Mouse (Mus musculus): ENCODE results near the gene C130050O18Rik.
"Not testable (repeated sequence)": the region's sequence is repeated elsewhere in the genome, so short reads cannot be mapped to it uniquely, and the experiment has no call there.

C130050O18Rik gene

GRCm38 (mm10) chr5:139379771-139380384, 25.2 kb upstream of the C130050O18Rik start:
- no peak for DNase-seq (ENCODE audit: low read depth, low spot score)

- DNase-seq (ENCODE audit: low read depth, low spot score) = peak; percentile 87
These were observed 24.5 kb upstream of the C130050O18Rik start for GRCm38 (mm10) chr5:139380385-139381248.

- peak; percentile 94 for DNase-seq (ENCODE audit: low read depth, low spot score)
These were observed 23.2 kb upstream of the C130050O18Rik start for GRCm38 (mm10) chr5:139381586-139382513.

- DNase-seq (ENCODE audit: low read depth, low spot score) = peak; percentile 95
These were observed 22.3 kb upstream of the C130050O18Rik start for GRCm38 (mm10) chr5:139382760-139383159.

- no peak for DNase-seq (ENCODE audit: low read depth, low spot score)
These were observed 21.8 kb upstream of the C130050O18Rik start for GRCm38 (mm10) chr5:139383234-139383633.

- peak; percentile 63 for DNase-seq (ENCODE audit: low read depth, low spot score)
These were observed 20.5 kb upstream of the C130050O18Rik start for GRCm38 (mm10) chr5:139384531-139384930.

- DNase-seq (ENCODE audit: low read depth, low spot score) = no peak
These were observed 19.0 kb upstream of the C130050O18Rik start for GRCm38 (mm10) chr5:139386047-139386446.

GRCm38 (mm10) chr5:139387329-139388194, 17.5 kb upstream of the C130050O18Rik start:
- no peak for DNase-seq (ENCODE audit: low read depth, low spot score)

- DNase-seq (ENCODE audit: low read depth, low spot score) = no peak
These were observed 16.9 kb upstream of the C130050O18Rik start for GRCm38 (mm10) chr5:139388195-139388570.

- DNase-seq (ENCODE audit: low read depth, low spot score) = no peak
These were observed 16.1 kb upstream of the C130050O18Rik start for GRCm38 (mm10) chr5:139388694-139389675.

GRCm38 (mm10) chr5:139389676-139390061, 15.4 kb upstream of the C130050O18Rik start:
- DNase-seq (ENCODE audit: low read depth, low spot score) = no peak

GRCm38 (mm10) chr5:139390324-139391119, 14.6 kb upstream of the C130050O18Rik start:
- DNase-seq (ENCODE audit: low read depth, low spot score) = not testable (repeated sequence)

GRCm38 (mm10) chr5:139391309-139391990, 13.6 kb upstream of the C130050O18Rik start:
- DNase-seq (ENCODE audit: low read depth, low spot score) = no peak

GRCm38 (mm10) chr5:139392219-139393196, 12.6 kb upstream of the C130050O18Rik start:
- DNase-seq (ENCODE audit: low read depth, low spot score) = no peak

GRCm38 (mm10) chr5:139393197-139393588, 11.9 kb upstream of the C130050O18Rik start:
- no peak for DNase-seq (ENCODE audit: low read depth, low spot score)

GRCm38 (mm10) chr5:139394399-139394798, 10.7 kb upstream of the C130050O18Rik start:
- DNase-seq (ENCODE audit: low read depth, low spot score) = no peak

- DNase-seq (ENCODE audit: low read depth, low spot score) = no peak
These were observed 9.6 kb upstream of the C130050O18Rik start for GRCm38 (mm10) chr5:139395528-139395927.
